Mouse (Mus musculus): ENCODE measurements around the gene Creb5.

Gene Creb5

DNA sequence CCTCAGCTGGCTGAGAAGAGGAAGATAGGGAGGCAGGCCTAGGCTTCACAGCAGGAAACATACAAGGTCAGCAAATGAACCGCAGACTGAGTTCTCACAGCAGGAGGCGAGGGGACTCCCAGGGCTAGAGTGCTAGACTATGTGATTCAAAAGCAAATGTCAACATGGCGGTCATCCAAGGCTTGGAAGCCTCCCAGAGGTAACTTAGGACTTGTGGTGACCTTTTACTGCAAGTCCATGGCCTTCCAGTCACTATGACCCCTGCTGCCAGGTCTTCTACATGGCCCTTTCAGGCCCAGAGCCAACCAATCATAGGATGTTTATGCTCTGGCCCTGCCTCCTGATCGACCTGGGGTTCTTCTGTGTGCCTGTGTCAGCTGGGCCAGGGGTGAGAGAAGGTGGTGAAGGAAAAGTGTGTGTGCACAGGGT is 209.3 kb downstream of the Creb5 start:
- peak in 1 of 2 experiments; percentile 19 for DNase-seq

DNA sequence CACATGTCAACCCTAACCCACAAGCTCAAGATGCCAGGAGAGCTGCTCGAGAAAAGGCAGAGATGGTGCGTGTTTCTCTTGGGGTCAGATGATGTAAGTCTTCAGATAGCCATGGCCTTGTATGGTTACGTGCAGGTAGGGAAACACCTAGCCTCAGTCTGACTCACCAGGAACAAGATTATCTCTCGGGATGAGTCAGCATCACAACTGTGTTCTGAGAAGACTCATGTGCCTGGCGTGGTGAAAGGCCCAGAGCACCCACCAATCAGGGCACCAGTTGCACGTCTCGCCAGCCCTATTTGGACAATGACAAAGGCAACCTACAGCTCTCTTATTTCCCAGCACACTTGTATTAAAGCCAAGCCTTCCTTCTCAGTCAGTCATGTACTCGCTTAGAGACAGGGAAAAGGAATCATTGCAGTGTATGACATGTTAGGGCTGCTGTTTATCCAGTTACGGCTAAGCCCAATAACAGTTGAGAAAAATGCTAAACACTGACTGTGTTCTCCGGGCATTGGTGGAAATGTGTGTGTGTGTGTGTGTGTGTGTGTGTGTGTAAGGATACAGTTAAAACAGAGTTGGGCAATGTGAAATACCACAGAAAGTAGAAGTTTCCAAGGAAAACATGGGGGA is 210.9 kb downstream of the Creb5 start:
- DNase-seq = no peak

DNA sequence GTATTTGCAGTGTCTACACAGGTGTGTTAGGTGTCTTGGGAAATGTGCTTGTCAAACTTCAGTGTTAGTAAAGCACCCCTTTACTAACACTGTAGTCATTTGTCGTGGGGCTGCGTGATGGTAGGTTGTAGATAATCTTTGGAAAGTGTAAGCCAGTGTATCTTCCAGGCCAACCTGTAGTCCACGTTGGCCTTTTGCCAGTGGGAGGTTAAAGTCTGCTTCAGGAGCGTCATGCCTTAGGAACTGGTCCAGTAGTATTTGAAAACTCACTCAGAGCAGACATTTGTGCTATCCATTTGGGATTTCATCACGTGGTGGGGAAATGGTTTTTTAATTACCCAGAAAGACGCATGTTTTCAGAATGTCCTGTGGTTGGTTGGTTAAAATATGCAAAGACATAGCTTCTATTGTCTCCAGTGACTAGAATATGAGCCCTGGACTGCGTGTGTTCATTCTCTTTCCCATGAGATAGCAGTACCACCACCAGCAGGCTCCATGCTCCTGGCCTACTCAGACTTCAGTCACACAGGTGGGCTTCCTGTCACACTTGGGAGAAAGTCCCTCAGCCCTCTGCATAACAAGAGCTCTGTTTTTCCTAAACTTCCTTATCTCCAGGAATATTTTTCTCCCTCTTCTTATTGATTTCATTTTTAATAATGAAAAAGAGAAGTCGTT is 212.7 kb downstream of the Creb5 start:
- DNase-seq = no peak

DNA sequence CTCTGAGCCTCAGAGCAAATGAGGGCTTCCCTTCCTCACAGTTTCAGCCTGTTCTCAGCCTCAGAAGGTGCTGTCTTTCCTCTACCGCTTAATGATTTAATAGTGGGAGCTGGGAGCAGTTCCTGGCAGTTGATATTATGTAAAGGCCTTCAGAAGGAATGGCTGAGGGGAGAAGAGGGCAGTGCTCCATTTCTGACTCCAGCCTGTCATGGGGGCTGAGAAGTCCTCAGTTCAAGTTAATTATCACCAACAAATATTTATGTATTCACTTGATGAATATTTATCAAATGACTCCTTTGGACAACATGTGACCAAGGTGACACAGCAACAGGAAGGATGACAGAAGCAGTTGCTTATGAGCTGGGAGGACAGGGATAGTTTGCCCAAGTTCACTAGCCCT is 214.2 kb downstream of the Creb5 start:
- no peak for DNase-seq

DNA sequence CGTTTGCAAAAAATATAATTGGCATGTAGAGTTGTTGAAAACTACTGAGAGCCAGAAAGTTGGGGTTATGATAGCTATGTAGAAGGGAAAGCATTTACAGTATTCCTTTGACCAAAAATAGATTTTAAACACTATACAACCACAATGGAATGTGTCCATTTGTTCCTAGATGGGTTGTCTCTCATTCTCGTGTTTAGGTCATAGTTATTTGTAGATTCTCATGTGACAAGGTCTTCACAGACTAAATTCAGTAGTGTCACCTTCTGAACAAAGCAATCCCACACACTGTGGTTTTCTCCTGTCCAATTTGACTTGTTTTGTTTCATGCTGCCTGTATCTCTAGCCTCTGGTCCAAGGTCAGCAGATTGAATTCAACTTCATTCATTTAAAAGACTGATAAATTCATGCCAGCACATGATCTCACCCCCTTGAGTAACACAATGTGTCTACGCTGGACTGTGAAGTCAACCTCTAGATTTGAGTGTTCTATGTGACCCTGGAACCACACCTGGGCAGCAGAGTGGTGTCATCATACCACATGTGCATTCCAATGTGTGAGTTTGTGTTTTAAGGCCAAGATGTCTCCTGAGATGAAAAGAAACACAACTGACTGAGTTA is 220.0 kb downstream of the Creb5 start:
- no peak for DNase-seq

DNA sequence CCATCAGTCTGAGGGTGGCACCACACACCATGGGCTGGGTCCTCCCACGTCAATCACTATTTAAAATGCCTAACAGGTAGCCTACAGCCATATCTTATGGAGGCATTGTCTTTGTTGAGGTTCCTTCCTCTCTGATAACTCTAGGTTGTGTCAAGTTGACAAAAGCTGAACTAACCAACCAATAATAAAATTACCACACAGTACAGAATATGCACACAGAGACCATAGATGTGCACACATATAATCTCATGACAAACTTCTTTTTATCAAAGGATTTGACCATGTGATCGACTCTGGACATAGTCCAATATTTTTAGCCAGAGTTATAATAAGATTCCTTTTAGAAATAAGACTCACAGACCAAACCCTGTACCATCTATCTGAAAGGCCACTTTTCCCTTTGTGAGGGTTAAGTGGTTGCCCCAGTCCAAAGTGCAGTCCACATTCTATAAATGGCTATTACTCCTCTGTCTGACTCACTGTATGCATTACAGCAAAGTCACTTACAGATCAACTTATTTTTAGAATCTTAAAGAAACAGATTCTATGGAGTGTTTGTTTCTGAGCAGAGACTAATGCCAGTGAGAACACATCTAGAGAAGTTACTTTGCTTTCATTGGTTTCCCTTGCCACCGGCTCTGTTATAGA is 221.9 kb downstream of the Creb5 start:
- no peak for DNase-seq

DNA sequence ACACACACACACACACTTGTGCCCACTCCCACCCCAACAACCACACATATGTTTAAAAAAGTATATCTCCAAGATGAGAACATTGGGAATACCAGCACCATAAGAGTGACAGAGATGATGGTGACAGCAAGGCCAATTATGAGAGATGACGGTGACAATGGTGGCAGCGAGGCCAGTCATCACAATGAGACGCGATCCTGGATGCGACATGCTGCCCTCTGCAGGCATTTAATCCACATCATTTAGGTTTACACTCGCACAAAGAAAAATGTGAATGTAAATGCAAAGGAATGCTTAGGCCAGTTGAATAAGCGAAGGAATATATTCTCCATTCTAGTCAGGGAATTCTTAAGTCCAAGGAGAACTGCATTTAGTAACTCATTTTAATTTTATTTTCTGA is 222.9 kb downstream of the Creb5 start:
- no peak for DNase-seq

DNA sequence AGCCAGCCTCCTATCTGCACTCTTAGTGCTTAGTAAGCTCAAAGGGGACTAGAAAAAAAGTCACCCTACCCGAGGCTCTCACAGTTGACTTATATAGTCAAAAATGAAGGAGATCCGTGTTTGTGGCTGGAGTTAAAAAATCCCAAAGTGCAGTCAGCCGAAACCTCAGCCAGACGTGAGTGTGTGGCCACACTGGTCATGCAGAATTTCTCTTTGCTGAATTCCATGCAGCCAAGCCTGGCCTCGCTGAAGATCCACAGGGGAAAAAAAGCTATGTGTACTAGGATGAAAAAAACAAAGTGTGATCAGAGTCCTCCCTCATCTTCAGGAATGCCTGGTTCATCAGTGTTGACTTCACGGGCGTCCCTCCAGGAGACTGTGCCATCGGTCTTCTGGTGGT is 225.2 kb downstream of the Creb5 start:
- no peak for DNase-seq

DNA sequence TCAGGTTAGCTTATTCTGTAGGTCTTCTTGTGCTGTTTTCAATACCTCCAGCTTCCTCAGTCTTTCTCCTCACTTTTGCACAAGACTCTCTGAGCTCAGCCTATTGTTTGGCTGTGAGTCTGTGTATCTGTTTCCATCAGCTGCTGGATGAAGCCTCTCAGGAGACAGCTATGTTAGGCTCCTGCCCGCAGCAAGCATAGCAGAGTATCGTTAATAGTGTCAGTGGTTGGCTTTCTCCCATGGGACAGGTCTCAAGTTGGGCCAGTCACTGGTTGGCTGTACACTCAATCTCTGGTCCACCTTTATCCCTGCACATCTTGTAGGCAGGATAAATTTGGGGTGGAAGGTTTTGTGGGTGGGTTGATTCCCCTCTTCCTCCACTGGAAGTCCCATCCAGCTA is 226.3 kb downstream of the Creb5 start:
- no peak for DNase-seq

DNA sequence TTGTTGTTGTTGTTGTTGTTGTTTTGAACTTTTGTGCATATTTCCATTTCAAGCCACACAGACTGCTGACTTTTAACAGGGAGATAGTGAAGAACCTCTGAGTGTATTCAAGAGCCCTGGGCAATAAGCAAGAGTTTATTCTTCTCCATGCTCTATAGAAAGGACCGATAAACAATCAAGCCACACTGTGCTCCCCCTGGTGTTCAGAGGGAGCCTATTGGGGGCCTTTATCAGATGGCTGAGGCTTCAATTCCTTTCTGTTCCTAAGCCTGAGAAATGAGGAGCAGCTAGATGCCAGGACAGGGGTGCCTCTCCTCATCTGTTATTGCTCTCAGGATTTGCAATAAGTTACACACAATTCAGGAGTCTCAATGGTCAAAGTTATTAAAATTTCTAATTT is 227.8 kb downstream of the Creb5 start:
- no peak for DNase-seq

DNA sequence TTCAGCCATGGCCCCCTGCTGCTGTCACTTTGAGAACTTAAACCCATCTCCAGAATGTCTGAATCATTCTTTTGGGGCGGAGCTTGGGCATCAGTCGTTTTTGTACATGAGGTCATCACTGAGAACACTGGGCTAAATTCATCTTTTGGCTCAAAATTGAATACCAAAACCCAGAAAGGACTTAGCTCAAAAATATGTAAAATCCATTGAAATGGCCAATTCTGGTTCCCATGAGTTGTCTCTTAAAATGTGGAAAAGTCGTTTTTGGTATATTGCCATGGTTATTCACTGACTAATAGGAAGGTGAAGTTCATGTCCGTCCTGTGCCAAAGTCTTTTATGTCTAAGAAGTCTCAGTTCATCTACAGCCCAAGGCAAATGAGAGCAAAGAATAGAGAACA is 228.5 kb downstream of the Creb5 start:
- DNase-seq = no peak

DNA sequence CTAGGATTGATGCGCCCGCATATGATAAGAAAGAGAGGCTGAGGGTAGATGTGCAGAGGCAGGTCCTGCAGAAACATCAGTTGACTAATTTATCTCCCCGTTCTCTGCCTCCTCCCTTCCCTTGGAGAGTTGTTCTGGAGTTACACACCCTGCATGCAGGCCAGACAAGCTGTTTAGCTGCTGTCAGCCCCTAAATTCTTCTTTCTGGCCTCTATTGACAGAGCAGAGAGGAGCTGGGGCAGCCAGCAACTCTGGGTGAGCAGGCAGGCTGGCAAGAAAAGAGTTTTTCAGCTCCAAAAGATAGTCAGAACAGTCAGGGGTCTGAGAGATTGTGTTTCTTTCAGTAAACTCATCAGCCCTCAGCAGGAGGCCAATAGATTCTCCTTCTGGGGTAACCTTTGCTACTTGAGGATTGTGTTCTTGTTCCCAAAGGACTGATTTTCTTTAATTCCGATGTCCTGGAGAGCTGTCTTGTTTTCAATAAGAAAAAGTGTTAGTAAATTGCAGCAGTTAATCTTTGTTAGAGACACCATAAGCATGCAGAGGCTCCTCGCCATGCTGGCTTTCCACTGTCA is 230.4 kb downstream of the Creb5 start:
- no peak for DNase-seq

DNA sequence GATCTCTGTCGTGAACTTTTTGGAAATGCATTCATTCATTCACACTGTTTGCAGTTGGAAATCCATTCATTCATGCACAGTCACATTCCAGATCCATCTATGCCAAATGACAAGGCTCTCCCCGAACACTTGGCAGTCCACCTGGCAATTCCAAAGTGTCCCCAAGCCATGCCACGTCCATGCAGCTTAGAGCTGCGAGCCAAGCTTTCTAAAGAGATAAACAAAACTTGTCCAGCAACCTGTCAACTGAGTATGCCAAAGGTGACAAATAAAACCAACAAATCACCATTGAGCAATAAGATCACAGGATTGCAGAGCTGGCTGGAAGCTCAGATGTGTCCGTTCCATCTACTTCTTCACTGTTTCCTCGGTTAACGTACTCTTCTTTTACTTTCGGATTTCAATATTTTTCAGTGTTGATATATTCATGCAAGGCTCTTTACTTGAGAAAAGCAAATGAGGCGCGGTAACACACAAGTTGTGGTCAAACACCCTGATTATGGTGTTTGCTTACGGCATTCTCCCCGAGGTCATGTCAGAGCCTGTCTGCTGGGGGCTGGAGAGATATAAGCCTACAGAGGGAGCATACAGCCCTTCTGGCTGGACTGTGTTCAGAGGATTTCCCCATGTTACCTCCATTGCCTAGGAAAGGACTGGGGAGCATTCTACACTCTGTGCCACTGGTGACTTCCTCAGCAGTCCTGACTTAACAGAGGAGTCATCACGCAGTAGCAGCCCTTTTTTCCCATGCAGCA is 236.8 kb downstream of the Creb5 start:
- no peak for DNase-seq

DNA sequence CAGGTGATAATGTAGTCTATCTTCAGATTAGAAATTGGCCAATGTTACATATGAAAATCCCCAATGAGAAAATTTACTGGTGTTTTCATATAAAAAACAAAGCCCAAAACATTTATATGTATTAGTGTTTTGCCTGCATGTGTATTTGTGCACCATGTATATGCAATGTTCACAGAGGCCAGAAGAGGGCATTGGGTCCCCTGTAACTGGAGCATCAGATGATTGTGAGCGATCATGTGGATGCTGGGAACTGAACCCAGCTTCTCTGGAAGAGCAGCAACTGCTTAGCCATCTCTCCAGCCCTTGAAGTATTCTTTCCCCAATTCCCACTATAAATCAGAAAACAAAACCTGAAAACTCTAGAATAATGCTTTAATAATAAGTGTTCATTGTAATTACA is 239.4 kb downstream of the Creb5 start:
- no peak for DNase-seq

DNA sequence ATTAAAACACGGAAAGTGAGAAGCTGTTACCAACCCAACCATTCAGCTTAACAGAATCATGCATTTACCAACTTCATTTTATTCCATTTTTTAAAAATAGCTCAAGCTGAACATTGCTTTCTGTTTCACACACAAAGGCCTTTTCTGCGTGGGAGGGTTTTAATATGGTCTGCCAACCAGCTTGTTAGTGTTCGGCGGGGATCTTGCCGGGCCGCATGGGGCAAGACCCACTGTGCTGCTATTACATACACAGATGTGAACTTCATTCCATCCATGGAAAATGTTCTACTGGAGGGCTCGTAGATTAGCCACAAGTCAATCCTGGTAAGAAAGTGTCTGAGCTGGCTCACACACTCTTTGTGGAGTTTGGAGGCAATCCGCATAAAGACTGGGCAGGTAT is 243.7 kb downstream of the Creb5 start:
- DNase-seq = no peak

DNA sequence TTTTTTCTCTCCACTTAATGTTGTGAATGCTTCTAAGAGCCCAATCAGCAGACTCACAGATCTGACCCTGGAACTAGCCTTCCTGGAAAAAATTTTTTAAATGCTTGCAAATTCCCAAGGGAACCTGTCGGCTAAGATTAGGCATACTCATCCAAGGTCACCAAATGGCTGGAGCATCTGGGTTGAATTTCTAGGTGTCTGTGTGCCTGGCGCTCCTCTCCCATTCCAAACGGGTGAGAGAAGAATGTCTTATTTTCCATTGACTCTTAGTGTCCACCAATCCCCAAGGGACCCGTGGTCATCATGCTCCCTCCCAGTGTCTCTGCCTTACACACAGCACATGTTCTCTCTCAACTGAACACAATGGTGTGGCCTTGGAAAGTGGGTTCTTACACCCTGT is 244.4 kb downstream of the Creb5 start:
- no peak for DNase-seq

DNA sequence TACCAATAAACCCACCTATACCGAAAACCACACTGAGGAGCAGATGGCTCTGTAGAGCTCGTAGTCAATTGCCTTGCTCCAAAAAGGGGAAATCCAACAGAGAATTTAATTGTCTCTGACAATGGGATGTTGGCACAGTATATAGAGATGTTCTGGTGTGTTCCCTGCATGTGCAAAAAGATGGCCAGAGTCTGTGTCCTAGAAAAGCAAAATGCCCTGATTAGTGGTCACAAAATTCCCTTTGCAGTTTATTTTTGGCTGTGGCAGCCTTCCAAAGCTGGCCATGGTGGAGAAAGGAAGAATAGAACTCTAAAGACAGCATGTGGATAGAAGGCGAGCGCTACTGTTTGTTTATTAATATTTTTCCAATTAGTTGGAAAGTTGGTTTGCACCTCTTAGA is 250.5 kb downstream of the Creb5 start:
- DNase-seq = peak; percentile 82 to 87

DNA sequence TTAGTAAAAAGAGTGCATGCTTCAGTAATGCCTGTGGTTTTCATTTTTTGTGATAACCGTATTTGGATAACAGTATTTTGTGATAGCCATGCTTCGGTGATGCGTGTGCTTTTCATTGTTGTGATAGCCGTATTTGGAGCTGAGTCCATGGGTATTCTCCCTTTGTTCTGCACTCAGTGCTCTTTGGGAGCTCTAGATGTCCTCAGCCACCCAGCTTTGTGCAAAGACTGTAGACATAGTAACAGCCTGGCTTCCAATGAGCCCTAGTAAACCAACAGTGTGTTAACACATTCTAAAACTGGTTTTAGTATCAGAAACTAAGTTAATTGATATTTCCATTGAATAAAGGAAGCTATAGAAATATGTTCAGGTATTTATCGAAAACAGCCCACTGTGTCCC is 254.7 kb downstream of the Creb5 start:
- DNase-seq = no peak

DNA sequence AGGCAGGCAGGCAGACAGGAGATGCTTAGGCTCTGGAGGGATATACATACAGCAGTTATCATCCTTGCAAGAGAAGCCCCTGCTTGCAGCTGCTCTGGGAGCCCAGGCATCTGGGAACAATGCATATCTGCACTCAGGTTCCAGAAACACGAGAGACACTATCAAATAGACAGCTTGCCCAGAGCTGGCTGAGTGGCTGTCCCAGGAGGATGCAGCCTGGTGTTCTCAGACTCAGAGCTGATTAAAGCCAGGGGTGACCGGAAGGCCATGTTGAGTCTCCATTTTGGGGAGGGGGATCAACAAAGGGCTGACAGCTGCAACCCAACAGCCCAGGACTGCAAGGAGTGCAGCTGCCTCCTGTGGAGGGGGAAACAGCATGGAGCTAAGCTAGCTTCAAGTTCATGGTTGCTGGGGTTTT is 258.4 kb downstream of the Creb5 start:
- DNase-seq = no peak

DNA sequence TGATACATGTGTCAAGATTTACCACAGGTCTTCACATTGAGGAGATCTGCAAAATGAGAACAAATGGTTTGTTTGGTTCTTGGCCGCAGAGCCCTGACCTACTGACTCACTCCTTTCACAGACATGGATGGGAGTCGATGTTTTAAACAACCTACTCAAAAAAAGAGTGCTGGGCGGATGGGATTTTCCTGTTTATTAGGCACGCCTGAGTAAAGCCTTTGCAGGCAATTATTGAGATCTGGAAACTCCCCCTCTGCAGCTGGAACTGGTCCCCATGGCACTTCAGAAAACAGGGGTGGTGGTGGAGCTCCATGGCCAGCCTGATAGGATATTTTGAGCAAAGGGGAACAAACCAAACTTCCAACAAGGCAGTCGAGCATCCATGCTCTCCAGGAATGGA is 258.9 kb downstream of the Creb5 start:
- no peak for DNase-seq

DNA sequence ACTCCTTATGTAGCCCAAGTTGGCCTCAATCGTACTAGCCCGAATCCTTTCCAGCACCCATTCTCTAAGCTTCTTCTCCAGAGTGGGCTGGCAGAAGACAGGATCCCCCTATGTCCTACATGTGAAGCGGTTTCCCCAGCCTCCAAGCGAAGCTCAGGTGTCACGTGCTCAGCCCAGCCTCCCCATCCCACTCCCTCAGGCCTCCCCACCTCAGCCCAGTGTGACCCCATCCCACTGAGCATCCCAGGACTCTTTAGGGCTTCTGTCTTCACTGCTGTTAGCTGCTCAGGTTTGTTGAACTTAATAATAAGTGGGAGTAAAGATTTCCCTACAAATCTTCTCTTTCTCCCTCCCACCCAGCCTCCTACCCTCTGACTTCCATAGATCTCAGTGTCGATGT is 261.2 kb downstream of the Creb5 start:
- DNase-seq = no peak

DNA sequence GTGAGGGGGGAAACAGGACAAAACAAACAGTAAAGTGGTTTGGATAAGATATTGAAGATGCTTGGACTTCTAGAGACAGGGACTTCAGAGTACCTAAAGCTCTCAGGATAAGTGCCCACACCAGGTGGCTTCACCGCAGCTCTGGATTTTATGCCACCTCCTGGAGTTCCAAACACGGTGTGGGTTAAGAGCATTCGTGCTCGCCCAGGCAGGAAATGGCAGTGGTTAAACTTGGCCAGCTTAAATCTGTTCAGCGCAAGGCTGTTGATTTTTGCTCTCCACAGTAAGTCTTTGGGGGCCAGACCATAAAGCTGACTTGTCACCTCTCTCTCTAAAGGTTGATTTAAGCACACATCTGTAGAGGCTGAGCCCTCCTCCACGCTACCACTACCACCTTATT is 262.3 kb downstream of the Creb5 start:
- no peak for DNase-seq

DNA sequence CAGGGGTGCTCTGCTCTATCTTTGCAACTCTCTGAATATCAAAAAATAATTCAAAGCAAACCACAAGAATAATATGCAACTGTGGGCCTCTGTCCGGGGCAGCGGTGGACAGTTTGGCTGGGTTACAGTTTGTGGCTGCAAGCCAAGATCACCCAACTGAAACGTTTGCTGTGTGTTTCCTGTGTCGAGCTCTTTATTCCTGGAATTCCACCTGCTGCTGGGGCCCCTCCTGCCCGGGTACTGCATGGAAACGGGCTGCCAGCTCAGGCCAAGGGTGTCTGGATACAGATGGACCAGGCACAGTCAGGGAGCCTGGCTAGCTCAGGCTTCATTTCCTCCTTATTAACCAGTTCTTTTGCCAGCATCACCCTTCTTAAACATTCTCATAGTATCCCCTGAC is 269.0 kb downstream of the Creb5 start:
- DNase-seq = peak; percentile 54 to 59

All from cerebellum, adult 18-20 months (tissue).